23 mouse cellular contexts compared by ENCODE assay signal in genomic region chr9:16231575-16231974, GRCm38 (mm10).
DNase-seq lines count a peak whose midpoint lies in the region; ATAC-seq lines count a peak whose summit lies in the region.
"Had no signal": no experiment of that assay in that cellular context is flagged by ENCODE, and none has a peak within 500 bp of the region (broad histone marks: within the 10 kb centered on the region; RNA-seq: fewer than 3 reads in every experiment).

No protein-coding gene starts in this region.

- no peak overlapping the region for H3K4me3 ChIP-seq in hindbrain, embryonic 10.5 days
- H3K4me3 ChIP-seq in hindbrain, embryonic 16.5 days (ENCODE audit: low read length), result no peak overlapping the region
- H3K4me3 ChIP-seq in midbrain, embryonic 12.5 days, result no peak overlapping the region
- H3K4me3 ChIP-seq in midbrain, embryonic 16.5 days (ENCODE audit: low read depth, low read length), result no peak overlapping the region
- no peak overlapping the region for H3K4me3 ChIP-seq in embryonic facial prominence, embryonic 11.5 days (ENCODE audit: low read depth, low read length)
- H3K4me3 ChIP-seq: embryonic facial prominence, embryonic 12.5 days; heart, embryonic 15.5 days; kidney, embryonic 15.5 days; limb, embryonic 13.5 days; liver, embryonic 13.5 days; neural tube, embryonic 13.5 days; stomach, embryonic 15.5 days had no signal

- peak overlapping the region; percentile 80 for H3K27ac ChIP-seq in hindbrain, embryonic 10.5 days
- H3K27ac ChIP-seq in hindbrain, embryonic 16.5 days (ENCODE audit: low read depth, low read length), result no peak overlapping the region
- H3K27ac ChIP-seq in midbrain, embryonic 12.5 days (replicated peaks), result 0 out of 2 replicates have a peak overlapping the region, but pooled peaks have one; percentile 0
- H3K27ac ChIP-seq in midbrain, embryonic 16.5 days (ENCODE audit: low read length), result no peak overlapping the region; the same call in 1 of the 2 replicates
- no peak overlapping the region for H3K27ac ChIP-seq in embryonic facial prominence, embryonic 11.5 days (replicated peaks; ENCODE audit: low read depth, low read length)
- H3K27ac ChIP-seq: embryonic facial prominence, embryonic 12.5 days; heart, embryonic 15.5 days; kidney, embryonic 15.5 days; limb, embryonic 13.5 days; liver, embryonic 13.5 days; neural tube, embryonic 13.5 days; stomach, embryonic 15.5 days had no signal

- H3K4me2 ChIP-seq in hindbrain, embryonic 16.5 days (ENCODE audit: low read length), result no peak overlapping the region
- H3K4me2 ChIP-seq in midbrain, embryonic 12.5 days (replicated peaks), result no peak overlapping the region
- no peak overlapping the region for H3K4me2 ChIP-seq in midbrain, embryonic 16.5 days (ENCODE audit: low read length)
- no peak overlapping the region for H3K4me2 ChIP-seq in embryonic facial prominence, embryonic 11.5 days (ENCODE audit: low read depth, low read length)
- H3K4me2 ChIP-seq: embryonic facial prominence, embryonic 12.5 days; heart, embryonic 15.5 days; kidney, embryonic 15.5 days; limb, embryonic 13.5 days; liver, embryonic 13.5 days; lung, embryonic 14.5 days; neural tube, embryonic 13.5 days; stomach, embryonic 15.5 days had no signal

- DNase-seq in hindbrain, embryonic 10.5 days (ENCODE audit: low spot score), result peak; percentile 50
- no peak for DNase-seq in embryonic facial prominence, embryonic 11.5 days (ENCODE audit: low spot score)
- peak; percentile 76 for DNase-seq in retina, postnatal 1 day
- no peak for DNase-seq in urinary bladder, postnatal 10 days (ENCODE audit: low spot score)
- DNase-seq: adrenal gland, postnatal 14 days; cerebellum, postnatal 14 days; gastrocnemius, postnatal 25 days; heart, postnatal 4 days; liver, embryonic 13.5 days; lung, embryonic 14.5 days; lung, postnatal 4 days; right cerebral cortex, postnatal 25 days; thymus, adult 18-20 months had no signal

- no peaks in the 10 kb centered on the region for H3K36me3 ChIP-seq in hindbrain, embryonic 10.5 days
- H3K36me3 ChIP-seq in hindbrain, embryonic 16.5 days (ENCODE audit: control insufficient read depth, insufficient read depth, low read length), result no peaks in the 10 kb centered on the region
- no peaks in the 10 kb centered on the region for H3K36me3 ChIP-seq in midbrain, embryonic 12.5 days
- H3K36me3 ChIP-seq in midbrain, embryonic 16.5 days (ENCODE audit: control insufficient read depth, insufficient read depth, low read length), result no peaks in the 10 kb centered on the region
- H3K36me3 ChIP-seq in embryonic facial prominence, embryonic 11.5 days (replicated peaks; ENCODE audit: control insufficient read depth, insufficient read depth, low read depth, low read length), result no peaks in the 10 kb centered on the region
- H3K36me3 ChIP-seq: embryonic facial prominence, embryonic 12.5 days; heart, embryonic 15.5 days; kidney, embryonic 15.5 days; limb, embryonic 13.5 days; liver, embryonic 13.5 days; neural tube, embryonic 13.5 days; stomach, embryonic 15.5 days had no signal

- no peak overlapping the region for H3K9ac ChIP-seq in hindbrain, embryonic 16.5 days (ENCODE audit: low read depth, low read length)
- H3K9ac ChIP-seq in midbrain, embryonic 12.5 days (replicated peaks), result no peak overlapping the region
- no peak overlapping the region for H3K9ac ChIP-seq in midbrain, embryonic 16.5 days (ENCODE audit: low read depth, low read length)
- H3K9ac ChIP-seq in embryonic facial prominence, embryonic 11.5 days (replicated peaks; ENCODE audit: low read length), result no peak overlapping the region
- H3K9ac ChIP-seq: embryonic facial prominence, embryonic 12.5 days; heart, embryonic 15.5 days; kidney, embryonic 15.5 days; limb, embryonic 13.5 days; liver, embryonic 13.5 days; lung, embryonic 14.5 days; neural tube, embryonic 13.5 days; stomach, embryonic 15.5 days had no signal

- no peak for ATAC-seq in hindbrain, embryonic 16.5 days
- peak; percentile 85 for ATAC-seq in midbrain, embryonic 12.5 days (ENCODE audit: low FRiP score, low read depth)
- no peak for ATAC-seq in midbrain, embryonic 16.5 days
- peak; percentile 65; the same call in 1 of the 2 replicates for ATAC-seq in embryonic facial prominence, embryonic 11.5 days (replicated peaks; ENCODE audit: insufficient number of reproducible peaks, low FRiP score, low TSS enrichment, low read depth)

- peaks cover 47% of the 10 kb centered on the region for H3K4me1 ChIP-seq in hindbrain, embryonic 10.5 days (replicated peaks)
- H3K4me1 ChIP-seq in hindbrain, embryonic 16.5 days (ENCODE audit: control insufficient read depth, insufficient read depth, low read depth, low read length), result no peaks in the 10 kb centered on the region
- H3K4me1 ChIP-seq in midbrain, embryonic 12.5 days, result peaks cover 37% of the 10 kb centered on the region
- peaks cover 15% of the 10 kb centered on the region for H3K4me1 ChIP-seq in midbrain, embryonic 16.5 days (ENCODE audit: control insufficient read depth, insufficient read depth, low read length)
- H3K4me1 ChIP-seq in embryonic facial prominence, embryonic 11.5 days (ENCODE audit: control insufficient read depth, insufficient read depth, low read length), result no peaks in the 10 kb centered on the region
- H3K4me1 ChIP-seq: heart, embryonic 15.5 days; kidney, embryonic 15.5 days; stomach, embryonic 15.5 days had no signal

- H3K9me3 ChIP-seq in hindbrain, embryonic 10.5 days, result no peaks in the 10 kb centered on the region
- H3K9me3 ChIP-seq in hindbrain, embryonic 16.5 days (ENCODE audit: control insufficient read depth, low read length), result no peaks in the 10 kb centered on the region
- no peaks in the 10 kb centered on the region for H3K9me3 ChIP-seq in midbrain, embryonic 12.5 days
- no peaks in the 10 kb centered on the region for H3K9me3 ChIP-seq in midbrain, embryonic 16.5 days (replicated peaks; ENCODE audit: control insufficient read depth, low read length, poor library complexity, severe bottlenecking)
- H3K9me3 ChIP-seq in embryonic facial prominence, embryonic 11.5 days (replicated peaks; ENCODE audit: control insufficient read depth, low read length), result no peaks in the 10 kb centered on the region
- H3K9me3 ChIP-seq: embryonic facial prominence, embryonic 12.5 days; heart, embryonic 15.5 days; kidney, embryonic 15.5 days; limb, embryonic 13.5 days; liver, embryonic 13.5 days; neural tube, embryonic 13.5 days; stomach, embryonic 15.5 days had no signal

- 40% methylated on average over 4 of the region's 4 CpGs for WGBS in hindbrain, embryonic 10.5 days
- 11% methylated on average over 4 of the region's 4 CpGs for WGBS in hindbrain, embryonic 16.5 days
- WGBS in midbrain, embryonic 12.5 days, result 28% methylated on average over 4 of the region's 4 CpGs
- WGBS in midbrain, embryonic 16.5 days, result 21% methylated on average over 4 of the region's 4 CpGs
- 36% methylated on average over 4 of the region's 4 CpGs for WGBS in embryonic facial prominence, embryonic 11.5 days

- no peaks in the 10 kb centered on the region for H3K27me3 ChIP-seq in hindbrain, embryonic 10.5 days (ENCODE audit: insufficient read depth, poor library complexity, severe bottlenecking)
- no peaks in the 10 kb centered on the region for H3K27me3 ChIP-seq in hindbrain, embryonic 16.5 days (replicated peaks; ENCODE audit: control insufficient read depth, insufficient read depth, low read length)
- no peaks in the 10 kb centered on the region for H3K27me3 ChIP-seq in midbrain, embryonic 12.5 days
- no peaks in the 10 kb centered on the region for H3K27me3 ChIP-seq in midbrain, embryonic 16.5 days (ENCODE audit: control insufficient read depth, insufficient read depth, low read depth, low read length)
- H3K27me3 ChIP-seq in embryonic facial prominence, embryonic 11.5 days (ENCODE audit: control insufficient read depth, insufficient read depth, low read length), result no peaks in the 10 kb centered on the region
- H3K27me3 ChIP-seq: CH12.LX; embryonic facial prominence, embryonic 12.5 days; heart, embryonic 15.5 days; kidney, embryonic 15.5 days; limb, embryonic 13.5 days; liver, embryonic 13.5 days; neural tube, embryonic 13.5 days; stomach, embryonic 15.5 days had no signal

Comparison
In these comparisons a context has a peak if more than half of its experiments do, and no peak if none do; other contexts are left out.
1. H3K27ac ChIP-seq: peak in hindbrain, embryonic 10.5 days (single experiment) and midbrain, embryonic 12.5 days (single experiment); none in hindbrain, embryonic 16.5 days (single experiment), midbrain, embryonic 16.5 days (single experiment) and embryonic facial prominence, embryonic 11.5 days (single experiment).
2. ATAC-seq: peak in midbrain, embryonic 12.5 days (single experiment) and embryonic facial prominence, embryonic 11.5 days (single experiment); none in hindbrain, embryonic 16.5 days (single experiment) and midbrain, embryonic 16.5 days (single experiment).
3. DNase-seq: peak in hindbrain, embryonic 10.5 days (single experiment) and retina, postnatal 1 day (single experiment); none in embryonic facial prominence, embryonic 11.5 days (single experiment) and urinary bladder, postnatal 10 days (single experiment).